11 mouse cellular contexts compared by ENCODE assay signal in the genomic region with DNA sequence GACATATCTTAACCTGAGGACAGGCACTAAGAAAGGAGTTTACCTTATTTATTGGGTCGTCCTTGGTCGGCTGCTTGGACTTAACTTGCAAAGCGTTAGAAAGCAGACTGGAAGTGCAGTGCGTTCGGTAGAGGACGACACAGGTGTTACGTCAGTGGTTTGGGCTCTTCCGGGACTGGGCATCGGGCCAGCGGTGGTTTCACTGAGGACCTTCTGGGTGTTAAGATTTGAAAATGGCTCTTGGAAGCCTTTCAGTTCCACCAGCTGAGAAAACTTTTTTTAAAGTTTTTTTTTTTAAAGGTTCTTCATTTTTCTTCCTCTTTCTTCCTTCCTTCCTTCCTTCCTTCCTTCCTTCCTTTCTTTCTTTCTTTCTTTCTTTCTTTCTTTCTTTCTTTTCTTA. TPM values are rescaled to one million over a fixed set of nuclear protein-coding genes. Genes with fewer than 3 reads are reported as not detected.
A peak's percentile ranks its signal among the peaks of the same experiment; 100 is the strongest.
DNase-seq lines count a peak whose midpoint lies in the region; ATAC-seq and TF ChIP-seq lines count a peak whose summit lies in the region.
"Had no signal": no experiment of that assay in that cellular context is flagged by ENCODE, and none has a peak within 500 bp of the region (broad histone marks: within the 10 kb centered on the region; RNA-seq: fewer than 3 reads in every experiment).

No protein-coding gene starts in this region.

- peak; percentile 29 to 50 for DNase-seq in heart, postnatal 10 days
- no peak for DNase-seq in heart, adult 9 months (ENCODE audit: low spot score in 2 of 2)
- DNase-seq in CH12.LX (ENCODE audit: extremely low read depth) = no peak
- peak; percentile 79 to 83 for DNase-seq in adrenal gland, postnatal 36 days
- DNase-seq in lung, postnatal 14 days = peak; percentile 75
- DNase-seq in liver, embryonic 11.5 days (ENCODE audit: low spot score) = no peak
- no peak for DNase-seq in spleen, adult 12 weeks (ENCODE audit: low spot score)
- DNase-seq: cerebellum, adult 9-11 months; layer of hippocampus, adult 9-11 months had no signal

- peaks cover 9 to 22% of the 10 kb centered on the region in 2 experiments; a peak in 3 of 4 replicates for H3K4me1 ChIP-seq in CH12.LX (ENCODE audit: control insufficient read depth in 1 of 2, insufficient read depth in 2 of 2)
- no peaks in the 10 kb centered on the region for H3K4me1 ChIP-seq in liver, embryonic 11.5 days (replicated peaks; ENCODE audit: control insufficient read depth, insufficient read depth, low read length)
- H3K4me1 ChIP-seq in intestine, embryonic 16.5 days (ENCODE audit: control insufficient read depth, insufficient read depth, low read length) = no peaks in the 10 kb centered on the region
- H3K4me1 ChIP-seq: embryonic facial prominence, embryonic 15.5 days had no signal

- 0 out of 2 replicates have a peak, but pooled peaks have one; percentile 21 for TF ChIP-seq POLR2A in CH12.LX (IDR thresholded peaks at IDR 0.05; ENCODE audit: low read depth, low read length)

- no peaks in the 10 kb centered on the region for H3K36me3 ChIP-seq in CH12.LX (replicated peaks in 1 of 2; ENCODE audit: control insufficient read depth in 1 of 2, insufficient read depth in 1 of 2, low read length in 1 of 2)
- no peaks in the 10 kb centered on the region for H3K36me3 ChIP-seq in liver, embryonic 11.5 days (ENCODE audit: control insufficient read depth, insufficient read depth, low read length)
- no peaks in the 10 kb centered on the region for H3K36me3 ChIP-seq in intestine, embryonic 16.5 days (ENCODE audit: control insufficient read depth, insufficient read depth, low read length)
- H3K36me3 ChIP-seq: embryonic facial prominence, embryonic 15.5 days had no signal

- peak overlapping the region; percentile 8; the same call in 1 of the 2 replicates for H3K9ac ChIP-seq in CH12.LX (ENCODE audit: insufficient read depth, low read depth)
- no peak overlapping the region for H3K9ac ChIP-seq in liver, embryonic 11.5 days (ENCODE audit: low read depth, low read length)
- H3K9ac ChIP-seq in intestine, embryonic 16.5 days (ENCODE audit: low read depth, low read length) = no peak overlapping the region
- H3K9ac ChIP-seq: embryonic facial prominence, embryonic 15.5 days had no signal

- H3K79me2 ChIP-seq in CH12.LX (replicated peaks; ENCODE audit: control insufficient read depth, extremely low read depth, insufficient read depth, poor library complexity, severe bottlenecking) = no peaks in the 10 kb centered on the region

- dilution Hi-C loops in CH12.LX (cut with MboI; ENCODE audit: extremely low pct_ligation_motif_present, extremely low pct_unique_long_range_greater_than_20kb, low sequenced_read_pairs) = no loop called here

- H3K27me3 ChIP-seq in CH12.LX (replicated peaks) = peaks cover 27% of the 10 kb centered on the region
- H3K27me3 ChIP-seq in liver, embryonic 11.5 days (replicated peaks; ENCODE audit: control insufficient read depth, insufficient read depth, low read length) = no peaks in the 10 kb centered on the region
- no peaks in the 10 kb centered on the region for H3K27me3 ChIP-seq in intestine, embryonic 16.5 days (replicated peaks; ENCODE audit: control insufficient read depth, insufficient read depth, low read length)
- H3K27me3 ChIP-seq: embryonic facial prominence, embryonic 15.5 days had no signal

- TF ChIP-seq CTCF in CH12.LX (conservative IDR thresholded peaks at IDR 0.05 in 1 of 2, IDR thresholded peaks at IDR 0.05 in 1 of 2; ENCODE audit: low read depth in 2 of 2, low read length in 2 of 2) = no peak

- peak overlapping the region; percentile 39; the same call in 1 of the 2 replicates for H3K4me2 ChIP-seq in CH12.LX (ENCODE audit: insufficient read depth, low read depth, poor library complexity, severe bottlenecking)
- H3K4me2 ChIP-seq in liver, embryonic 11.5 days = no peak overlapping the region
- H3K4me2 ChIP-seq in intestine, embryonic 16.5 days (ENCODE audit: low read depth, low read length) = no peak overlapping the region
- H3K4me2 ChIP-seq: embryonic facial prominence, embryonic 15.5 days had no signal

- intact Hi-C loops in heart, postnatal 10 days (cut with DNase I) = no loop called here

- H3K27ac ChIP-seq in CH12.LX (ENCODE audit: insufficient read depth, low read depth) = no peak overlapping the region
- H3K27ac ChIP-seq in liver, embryonic 11.5 days (ENCODE audit: low read depth, low read length) = no peak overlapping the region
- no peak overlapping the region for H3K27ac ChIP-seq in intestine, embryonic 16.5 days (ENCODE audit: low read length)
- H3K27ac ChIP-seq: embryonic facial prominence, embryonic 15.5 days had no signal

- no peaks in the 10 kb centered on the region for H3K9me3 ChIP-seq in CH12.LX (replicated peaks; ENCODE audit: low read length)
- no peaks in the 10 kb centered on the region for H3K9me3 ChIP-seq in liver, embryonic 11.5 days (ENCODE audit: control insufficient read depth, low read length)
- H3K9me3 ChIP-seq in intestine, embryonic 16.5 days (ENCODE audit: control insufficient read depth, low read length) = no peaks in the 10 kb centered on the region
- H3K9me3 ChIP-seq: embryonic facial prominence, embryonic 15.5 days had no signal

- 0 out of 2 replicates have a peak, but pooled peaks have one; percentile 27 for TF ChIP-seq EP300 in CH12.LX (IDR thresholded peaks at IDR 0.05; ENCODE audit: low read length)

- in situ Hi-C loops in CH12.LX (cut with MboI; ENCODE audit: low pct_ligation_motif_present, low pct_unique_long_range_greater_than_20kb, low sequenced_read_pairs) = no loop called here

- H3K4me3 ChIP-seq in CH12.LX (replicated peaks in 1 of 3; ENCODE audit: low read depth in 2 of 3, low read length in 2 of 3, poor library complexity in 1 of 3) = peak overlapping the region in 1 of 3 experiments; percentile 12
- no peak overlapping the region for H3K4me3 ChIP-seq in liver, embryonic 11.5 days (ENCODE audit: low read depth, low read length)
- H3K4me3 ChIP-seq in intestine, embryonic 16.5 days (ENCODE audit: low read length) = no peak overlapping the region
- H3K4me3 ChIP-seq: embryonic facial prominence, embryonic 15.5 days had no signal

- TF ChIP-seq RAD21 in CH12.LX (IDR thresholded peaks at IDR 0.05; ENCODE audit: low read depth, low read length) = no peak

- no peak for ATAC-seq in liver, embryonic 11.5 days (replicated peaks; ENCODE audit: low FRiP score)
- no peak for ATAC-seq in intestine, embryonic 16.5 days

- WGBS in liver, embryonic 11.5 days = 64% methylated on average over 10 of the region's 10 CpGs
- 54% methylated on average over 10 of the region's 10 CpGs for whole genome bisulfite sequencing in intestine, embryonic 16.5 days

TF ChIP-seq in CH12.LX, 34 proteins besides CTCF, POLR2A, EP300 and RAD21:
- TF ChIP-seq HCFC1 (IDR thresholded peaks at IDR 0.05; ENCODE audit: low read depth, low read length) = no peak
- 0 out of 2 replicates have a peak, but pooled peaks have one; percentile 14 for TF ChIP-seq TCF12 (IDR thresholded peaks at IDR 0.05; ENCODE audit: low read depth, low read length)
- 0 out of 2 replicates have a peak, but pooled peaks have one; percentile 15 for TF ChIP-seq ETS1 (conservative IDR thresholded peaks at IDR 0.05; ENCODE audit: low read depth, low read length)
- TF ChIP-seq ZMIZ1 (IDR thresholded peaks at IDR 0.05; ENCODE audit: low read depth, low read length) = no peak
- no peak for TF ChIP-seq ZKSCAN1 (IDR thresholded peaks at IDR 0.05; ENCODE audit: borderline replicate concordance, low read depth, low read length)
- TF ChIP-seq IRF4 (IDR thresholded peaks at IDR 0.05; ENCODE audit: low read depth, low read length) = peak; percentile 23; the same call in 1 of the 2 replicates
- no peak for TF ChIP-seq MEF2A (IDR thresholded peaks at IDR 0.05; ENCODE audit: borderline replicate concordance, low read depth, low read length)
- no peak for TF ChIP-seq MAZ (IDR thresholded peaks at IDR 0.05; ENCODE audit: low read depth, low read length)
- peak; percentile 83 for TF ChIP-seq ZNF384 (IDR thresholded peaks at IDR 0.05; ENCODE audit: low read depth, low read length)
- TF ChIP-seq ELF1 (IDR thresholded peaks at IDR 0.05; ENCODE audit: low read depth, low read length) = peak; percentile 90
- TF ChIP-seq SIN3A (IDR thresholded peaks at IDR 0.05; ENCODE audit: low read length) = 0 out of 2 replicates have a peak, but pooled peaks have one; percentile 3
- no peak for TF ChIP-seq CHD1 (IDR thresholded peaks at IDR 0.05; ENCODE audit: low read depth, low read length)
- no peak for TF ChIP-seq MAX (IDR thresholded peaks at IDR 0.05; ENCODE audit: low read length)

RNA-seq across cellular contexts. Expression of gene Epop, which starts 25.6 kb away (rescaled TPM):
- 1 to 10 TPM in 1 of 2 experiments, under 1 TPM in 1; 0.57 to 1.0 TPM for total RNA-seq in heart, postnatal 10 days (2021)
- 4.2 and 5.0 TPM in 2 replicates for total RNA-seq in CH12.LX (2012; rRNA removed)
- 1.7 and 2.1 TPM in 2 replicates for total RNA-seq in CH12.LX (2014; rRNA removed)
- polyA plus RNA-seq in CH12.LX (2012; ENCODE audit: insufficient read length, low read depth) = 8.3 and 8.4 TPM in 2 replicates
- 1 to 10 TPM; 4.9 to 5.8 TPM for total RNA-seq in adrenal gland, postnatal 36 days (2021)
- 4.1 and 4.8 TPM in 2 replicates for polyA plus RNA-seq in liver, embryonic 11.5 days (2014; fragmentation: Nextera tagmentation; extraction: Ambion mirVana)
- polyA plus RNA-seq in intestine, embryonic 16.5 days (2015; fragmentation: Nextera tagmentation; extraction: Ambion mirVana) = 1.1 and 1.3 TPM in 2 replicates

RNA-seq across cellular contexts. Expression of gene Srcin1, which starts 27.9 kb away (rescaled TPM):
- total RNA-seq in heart, postnatal 10 days (2021) = under 1 TPM; 0.19 to 0.20 TPM
- total RNA-seq in CH12.LX (2012; rRNA removed) (0.08 TPM in 2 replicates), CH12.LX (2014; rRNA removed) (not detected in 2 replicates)
- 0.09 and 0.12 TPM in 2 replicates for polyA plus RNA-seq in CH12.LX (2012; ENCODE audit: insufficient read length, low read depth)
- 10 to 100 TPM in 1 of 2 experiments, 1 to 10 TPM in 1; 6.8 to 14.5 TPM for total RNA-seq in adrenal gland, postnatal 36 days (2021)
- polyA plus RNA-seq in liver, embryonic 11.5 days (2014; fragmentation: Nextera tagmentation; extraction: Ambion mirVana) = 0.13 and 0.14 TPM in 2 replicates
- 0.10 and 0.12 TPM in 2 replicates for polyA plus RNA-seq in intestine, embryonic 16.5 days (2015; fragmentation: Nextera tagmentation; extraction: Ambion mirVana)

RNA-seq across cellular contexts. Expression of gene Mllt6, which starts 59.3 kb away (rescaled TPM):
- total RNA-seq in heart, postnatal 10 days (2021) = 10 to 100 TPM; 55.8 to 61.7 TPM
- total RNA-seq in CH12.LX (2012; rRNA removed) (50.7 and 55.6 TPM in 2 replicates), CH12.LX (2014; rRNA removed) (24.3 and 25.3 TPM in 2 replicates)
- polyA plus RNA-seq in CH12.LX (2012; ENCODE audit: insufficient read length, low read depth) = 38.3 and 43.0 TPM in 2 replicates
- total RNA-seq in adrenal gland, postnatal 36 days (2021) = 10 to 100 TPM; 38.6 to 41.5 TPM
- polyA plus RNA-seq in liver, embryonic 11.5 days (2014; fragmentation: Nextera tagmentation; extraction: Ambion mirVana) = 0.97 and 1.0 TPM in 2 replicates
- polyA plus RNA-seq in intestine, embryonic 16.5 days (2015; fragmentation: Nextera tagmentation; extraction: Ambion mirVana) = 2.2 and 2.6 TPM in 2 replicates

Comparison
In these comparisons a context has a peak if more than half of its experiments do, and no peak if none do; other contexts are left out.
1. DNase-seq: peak in heart, postnatal 10 days (2 of 2), adrenal gland, postnatal 36 days (2 of 2) and lung, postnatal 14 days (single experiment); none in heart, adult 9 months (0 of 2), CH12.LX (single experiment), liver, embryonic 11.5 days (single experiment) and spleen, adult 12 weeks (single experiment).
2. RNA of gene Srcin1, which starts 27.9 kb away (total RNA-seq): 6.8 to 14.5 TPM in adrenal gland, postnatal 36 days; 0.19 to 0.20 TPM in heart, postnatal 10 days and 0.08 TPM in CH12.LX; every median in the first group is over 4 times any median in the second.